Mouse (Mus musculus): ENCODE data around the gene Erh. TPM values are rescaled to one million over a fixed set of nuclear protein-coding genes. Genes with fewer than 3 reads are reported as not detected.

The Erh gene
- polyA plus RNA-seq, 1 experiment from 2014 or later, result 193 TPM

GRCm38 (mm10) chr12:80663935-80664334 lies 19.8 kb upstream of the Erh start:
- 73% methylated on average over 2 of the region's 2 CpGs for WGBS (ENCODE audit: insufficient replicate concordance)

DNA sequence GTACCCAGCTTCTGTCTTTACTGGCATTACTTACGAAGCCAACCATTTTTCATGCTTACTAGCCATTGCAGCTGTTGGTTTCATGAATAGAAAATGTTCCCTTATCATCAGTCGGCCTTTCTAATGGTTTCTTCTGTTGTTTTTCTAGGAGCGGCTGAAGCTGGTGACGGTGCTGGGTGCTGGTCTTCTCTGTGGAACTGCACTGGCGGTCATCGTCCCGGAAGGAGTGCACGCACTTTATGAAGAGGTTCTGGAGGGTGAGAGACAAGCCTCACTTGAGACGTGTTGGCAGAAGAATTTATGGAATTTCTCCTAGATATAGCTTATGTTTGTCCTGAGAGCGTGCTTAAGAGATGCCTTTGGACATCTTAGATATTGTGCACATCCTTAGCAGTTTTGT lies 18.2 kb upstream of the Erh start:
- Histone ChIP-seq H3K27me3 (no peaks in the 10 kb centered on the region), H3K4me1 (replicated peaks) (peaks cover 31% of the 10 kb centered on the region), H3K27ac (no peak overlapping the region), H3K4me2 (no peak overlapping the region), H3K9me3 (replicated peaks) (no peaks in the 10 kb centered on the region), H3K36me3 (peaks cover 24% of the 10 kb centered on the region), H3K4me3 (replicated peaks) (no peak overlapping the region), H3K9ac (no peak overlapping the region)
- ATAC-seq (ENCODE audit: low read depth), result no peak
- no peak for DNase-seq
- 84% methylated on average over 10 of the region's 10 CpGs for WGBS (ENCODE audit: insufficient replicate concordance)

More at GRCm38 (mm10) chr12:80663935-80664334, 19.8 kb upstream of the Erh start:
- DNase-seq (no peak), ATAC-seq (ENCODE audit: low read depth) (no peak)
- Histone ChIP-seq H3K4me3 (replicated peaks) (no peak overlapping the region), H3K27me3 (no peaks in the 10 kb centered on the region), H3K9me3 (replicated peaks) (no peaks in the 10 kb centered on the region), H3K4me1 (replicated peaks) (peaks cover 23% of the 10 kb centered on the region), H3K27ac (peak overlapping the region; percentile 51; the same call in 1 of the 2 replicates), H3K9ac (no peak overlapping the region), H3K36me3 (peaks cover 30% of the 10 kb centered on the region), H3K4me2 (no peak overlapping the region)

DNA sequence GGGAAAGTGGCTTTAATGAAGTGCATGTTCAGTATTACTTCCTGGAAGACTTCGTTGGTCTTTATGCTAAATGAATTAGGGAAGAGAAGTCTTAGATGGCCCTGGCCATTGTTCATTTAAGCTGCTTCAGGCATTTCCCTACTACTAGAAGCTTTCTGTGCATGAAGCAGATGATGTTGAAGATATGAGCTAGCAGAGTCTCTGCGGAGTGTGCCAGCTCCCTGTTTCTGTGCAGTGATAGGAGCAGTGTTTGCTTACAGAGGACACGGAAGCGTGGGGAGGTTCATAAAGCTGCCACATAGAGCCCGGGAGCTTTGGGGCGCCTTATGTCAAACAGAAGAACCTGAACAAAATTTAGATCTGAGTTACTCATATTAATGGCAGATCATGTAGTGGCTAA lies 14.5 kb upstream of the Erh start:
- DNase-seq (no peak), ATAC-seq (ENCODE audit: low read depth) (peak; percentile 65)
- peaks cover 30% of the 10 kb centered on the region for H3K4me1 ChIP-seq (replicated peaks)
- no peak overlapping the region for H3K27ac ChIP-seq
- H3K4me2 ChIP-seq, result no peak overlapping the region
- no peaks in the 10 kb centered on the region for H3K27me3 ChIP-seq
- H3K9me3 ChIP-seq (replicated peaks), result no peaks in the 10 kb centered on the region
- H3K9ac ChIP-seq, result no peak overlapping the region
- WGBS (ENCODE audit: insufficient replicate concordance), result 54% methylated on average over 6 of the region's 6 CpGs
- peaks cover 10% of the 10 kb centered on the region for H3K36me3 ChIP-seq
- H3K4me3 ChIP-seq (replicated peaks), result no peak overlapping the region

- H3K27me3 ChIP-seq, result no peaks in the 10 kb centered on the region
- no peaks in the 10 kb centered on the region for H3K9me3 ChIP-seq (replicated peaks)
- no peak for DNase-seq
- ATAC-seq (ENCODE audit: low read depth), result no peak
- no peak overlapping the region for H3K4me3 ChIP-seq (replicated peaks)
- H3K36me3 ChIP-seq, result no peaks in the 10 kb centered on the region
- H3K4me2 ChIP-seq, result no peak overlapping the region
- 81% methylated on average over 3 of the region's 3 CpGs for WGBS (ENCODE audit: insufficient replicate concordance)
- H3K27ac ChIP-seq, result no peak overlapping the region
- H3K9ac ChIP-seq, result no peak overlapping the region
- H3K4me1 ChIP-seq (replicated peaks), result peaks cover 22% of the 10 kb centered on the region
Observed at GRCm38 (mm10) chr12:80654659-80655025, 10.5 kb upstream of the Erh start.

- Histone ChIP-seq H3K36me3 (peaks cover under 1% of the 10 kb centered on the region; the same call in 1 of the 2 replicates), H3K27me3 (no peaks in the 10 kb centered on the region), H3K27ac (no peak overlapping the region), H3K4me1 (replicated peaks) (peaks cover 26% of the 10 kb centered on the region), H3K9me3 (replicated peaks) (no peaks in the 10 kb centered on the region), H3K4me2 (no peak overlapping the region), H3K9ac (no peak overlapping the region), H3K4me3 (replicated peaks) (no peak overlapping the region)
- DNase-seq (no peak), ATAC-seq (ENCODE audit: low read depth) (no peak)
- WGBS (ENCODE audit: insufficient replicate concordance), result 86% methylated on average over 7 of the region's 7 CpGs
Observed at GRCm38 (mm10) chr12:80653951-80654658, 10.0 kb upstream of the Erh start.

DNA sequence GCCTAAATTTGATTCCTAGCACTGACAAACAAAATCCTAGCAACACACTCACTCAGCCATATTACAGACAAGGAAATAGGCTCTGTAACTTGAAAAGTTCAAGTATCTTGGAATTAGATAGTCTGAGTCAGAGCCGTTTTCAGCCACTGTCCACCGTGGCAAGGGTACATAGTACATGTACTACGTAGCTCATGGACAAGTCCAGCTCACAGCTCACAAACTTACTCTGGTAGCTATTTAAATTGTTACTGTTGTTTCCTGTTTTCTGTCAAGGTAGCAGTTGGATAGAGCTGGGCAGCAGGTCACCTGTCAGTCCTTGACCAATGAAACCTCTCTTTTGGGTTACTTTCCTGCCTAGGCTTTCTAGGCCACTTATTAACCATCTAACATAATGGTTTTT lies 2.2 kb upstream of the Erh start:
- Histone ChIP-seq H3K4me3 (replicated peaks) (peak overlapping the region; percentile 99), H3K27me3 (no peaks in the 10 kb centered on the region), H3K4me1 (replicated peaks) (peaks cover 58% of the 10 kb centered on the region), H3K9ac (0 out of 2 replicates have a peak overlapping the region, but pooled peaks have one; percentile 93), H3K36me3 (peaks cover 17% of the 10 kb centered on the region), H3K4me2 (peak overlapping the region; percentile 96), H3K27ac (no peak overlapping the region), H3K9me3 (replicated peaks) (no peaks in the 10 kb centered on the region)
- ATAC-seq (ENCODE audit: low read depth), result no peak
- WGBS (ENCODE audit: insufficient replicate concordance), result 86% methylated on average over 3 of the region's 3 CpGs
- no peak for DNase-seq

DNA sequence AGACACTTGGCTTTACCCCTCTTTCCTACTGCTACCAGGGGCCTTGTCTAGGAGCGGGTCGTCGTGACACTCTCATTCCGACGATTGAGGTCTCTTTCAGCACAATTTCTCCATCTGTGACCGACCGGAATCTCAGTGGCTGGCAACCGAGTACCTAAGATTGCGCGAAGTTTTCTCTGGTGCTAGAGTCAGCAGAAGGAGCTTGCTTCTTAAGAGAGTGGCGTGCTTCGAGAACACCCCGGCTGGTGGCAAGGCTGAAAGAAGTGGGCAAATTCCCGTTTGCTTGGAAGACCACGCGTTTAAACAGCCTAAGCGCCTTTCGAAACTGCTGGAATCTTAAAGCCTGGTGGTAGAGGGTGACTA lies 346 bp upstream of the Erh start:
- no peak for ATAC-seq (ENCODE audit: low read depth)
- Histone ChIP-seq H3K27me3 (no peaks in the 10 kb centered on the region), H3K9ac (peak overlapping the region; percentile 93), H3K4me1 (replicated peaks) (peaks cover 58% of the 10 kb centered on the region), H3K4me2 (peak overlapping the region; percentile 96), H3K27ac (peak overlapping the region; percentile 86; the same call in 1 of the 2 replicates), H3K36me3 (peaks cover 36% of the 10 kb centered on the region), H3K4me3 (replicated peaks) (peak overlapping the region; percentile 99), H3K9me3 (replicated peaks) (no peaks in the 10 kb centered on the region)
- DNase-seq, result no peak
- WGBS (ENCODE audit: insufficient replicate concordance), result 5% methylated on average over 18 of the region's 18 CpGs

DNA sequence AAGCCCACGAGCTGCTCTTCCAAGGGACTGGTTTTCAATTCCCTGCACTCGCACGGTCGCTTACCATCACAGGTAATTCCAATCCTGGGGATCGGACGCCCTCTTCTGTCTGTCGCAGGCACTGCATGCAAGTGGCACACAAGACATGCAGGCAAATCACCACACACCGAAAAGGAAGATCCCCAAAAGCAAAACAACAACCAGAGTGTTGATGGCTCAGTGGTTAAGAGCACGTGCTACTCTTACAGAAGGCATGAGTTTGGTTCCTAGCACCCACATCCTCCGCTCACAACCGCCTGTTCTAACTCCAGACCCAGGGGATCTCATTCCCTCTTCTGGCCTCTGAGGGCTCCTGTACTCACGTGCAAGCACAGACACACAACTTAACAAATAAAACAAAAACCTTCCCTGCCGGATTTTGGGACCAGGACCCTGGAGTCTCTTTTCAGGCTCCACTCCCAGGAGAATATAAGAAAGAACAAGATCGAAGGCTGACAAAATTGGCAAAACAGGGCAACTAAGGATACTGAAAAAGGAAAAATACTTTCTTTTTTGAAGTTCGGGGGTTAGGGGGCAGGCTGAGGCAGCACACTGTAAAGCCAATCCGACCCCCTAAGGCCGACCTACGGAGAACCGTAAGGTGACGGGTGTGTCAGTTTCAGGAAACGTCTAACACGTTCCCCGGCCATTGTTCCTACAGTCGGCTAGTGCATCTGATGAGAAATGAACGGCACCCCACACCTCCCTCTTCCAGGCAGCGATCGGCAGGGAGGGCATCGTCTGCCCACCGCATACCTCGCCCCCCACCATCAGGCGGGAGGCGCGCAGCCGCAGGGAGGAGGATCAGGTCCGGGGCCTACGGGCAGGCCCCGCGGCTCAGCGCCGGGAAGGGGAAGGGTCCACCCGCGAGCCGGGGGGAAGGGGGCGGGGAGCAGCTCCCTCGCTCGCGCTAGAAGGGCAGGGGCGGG lies 1.1 kb downstream of the Erh start:
- 1% methylated on average over 48 of the region's 48 CpGs for WGBS (ENCODE audit: insufficient replicate concordance)
- peak overlapping the region; percentile 93 for H3K9ac ChIP-seq
- peak overlapping the region; percentile 99 for H3K4me3 ChIP-seq (replicated peaks)
- DNase-seq (peak; percentile 73), ATAC-seq (ENCODE audit: low read depth) (peak; percentile 43)
- no peaks in the 10 kb centered on the region for H3K9me3 ChIP-seq (replicated peaks)
- peak overlapping the region; percentile 96 for H3K4me2 ChIP-seq
- peak overlapping the region; percentile 86 for H3K27ac ChIP-seq
- peaks cover 42% of the 10 kb centered on the region for H3K36me3 ChIP-seq
- no peaks in the 10 kb centered on the region for H3K27me3 ChIP-seq
- H3K4me1 ChIP-seq (replicated peaks), result peaks cover 54% of the 10 kb centered on the region

- Histone ChIP-seq H3K27ac (no peak overlapping the region), H3K27me3 (no peaks in the 10 kb centered on the region), H3K9me3 (replicated peaks) (no peaks in the 10 kb centered on the region), H3K4me1 (replicated peaks) (no peaks in the 10 kb centered on the region), H3K4me2 (no peak overlapping the region), H3K4me3 (replicated peaks) (no peak overlapping the region), H3K36me3 (peaks cover 60% of the 10 kb centered on the region), H3K9ac (no peak overlapping the region)
- ATAC-seq (ENCODE audit: low read depth) (no peak), DNase-seq (no peak)
- WGBS (ENCODE audit: insufficient replicate concordance), result 78% methylated on average over 5 of the region's 5 CpGs
Observed at GRCm38 (mm10) chr12:80631790-80632189, 12.4 kb downstream of the Erh start.

GRCm38 (mm10) chr12:80620501-80620900 lies 23.6 kb downstream of the Erh start:
- Histone ChIP-seq H3K4me2 (no peak overlapping the region), H3K9ac (no peak overlapping the region), H3K36me3 (no peaks in the 10 kb centered on the region), H3K27ac (no peak overlapping the region), H3K27me3 (no peaks in the 10 kb centered on the region), H3K9me3 (replicated peaks) (no peaks in the 10 kb centered on the region), H3K4me1 (replicated peaks) (0 out of 2 replicates have a peak, but pooled peaks cover 4% of the 10 kb centered on the region), H3K4me3 (replicated peaks) (no peak overlapping the region)
- ATAC-seq (ENCODE audit: low read depth) (no peak), DNase-seq (no peak)
- 48% methylated on average over 5 of the region's 5 CpGs for WGBS (ENCODE audit: insufficient replicate concordance)
